Mouse (Mus musculus) forebrain, embryonic 13.5 days (tissue): Measurements from ENCODE around the gene Gm49396. TPM values are rescaled to one million over a fixed set of nuclear protein-coding genes. Genes with fewer than 3 reads are reported as not detected.
A peak's percentile ranks its signal among the peaks of the same experiment; 100 is the strongest.

ENCODE experiments used
- ATAC-seq: fragments of 200-750 bp; cut with Nextera tagmentation; 2 replicates; pipeline ENCODE4 v1.8.0; 2017
- H3K27ac ChIP-seq: fragments of 300-500 bp; sonication (generic); 2 replicates; pipeline ENCODE4 v1.5.1; 2015; ENCODE audit warnings: inconsistent platforms, mild to moderate bottlenecking, moderate library complexity
- H3K27me3 ChIP-seq: fragments of 300-500 bp; sonication (generic); 2 replicates; pipeline ENCODE4 v1.6.1; 2015; ENCODE audit warnings: mild to moderate bottlenecking, inconsistent platforms
- H3K36me3 ChIP-seq: fragments of 300-500 bp; sonication (generic); 2 replicates; pipeline ENCODE4 v1.6.1; 2015; ENCODE audit warnings: mild to moderate bottlenecking, inconsistent platforms; ENCODE audit not compliant: poor library complexity, severe bottlenecking
- H3K4me1 ChIP-seq: fragments of 300-500 bp; sonication (generic); 2 replicates; pipeline ENCODE4 v1.6.1; 2015; ENCODE audit warnings: inconsistent platforms
- H3K4me2 ChIP-seq: fragments of 300-500 bp; sonication (generic); 2 replicates; pipeline ENCODE4 v1.6.1; 2015; ENCODE audit warnings: inconsistent platforms, mild to moderate bottlenecking, moderate library complexity
- H3K4me3 ChIP-seq: fragments of 300-500 bp; sonication (generic); 2 replicates; pipeline ENCODE4 v1.5.1; 2015; ENCODE audit warnings: mild to moderate bottlenecking, inconsistent platforms
- H3K9ac ChIP-seq: fragments of 300-500 bp; sonication (generic); 2 replicates; pipeline ENCODE4 v1.6.1; 2015; ENCODE audit warnings: mild to moderate bottlenecking, inconsistent platforms
- H3K9me3 ChIP-seq: fragments of 300-500 bp; sonication (generic); replicated peaks from 2 replicates; pipeline ENCODE4 v1.6.1; 2016; ENCODE audit warnings: inconsistent platforms
- WGBS: fragments of 180-500 bp; shearing (Covaris S2); methylation state at CpG from one replicate; pipeline ENCODE4 v1.1.7; 2015; 5-methylcytosine and 5-hydroxymethylcytosine counted together
- polyA plus RNA-seq: library from polyadenylated mRNA; unstranded; fragments of >200 nt; fragmentation: Nextera tagmentation; extraction: Ambion mirVana; gene quantifications from 2 replicates; pipeline ENCODE4 v1.2.1, GENCODE M21; 2015

Gene Gm49396
- polyA plus RNA-seq, 1 experiment from 2014 or later = 20.2 TPM

DNA sequence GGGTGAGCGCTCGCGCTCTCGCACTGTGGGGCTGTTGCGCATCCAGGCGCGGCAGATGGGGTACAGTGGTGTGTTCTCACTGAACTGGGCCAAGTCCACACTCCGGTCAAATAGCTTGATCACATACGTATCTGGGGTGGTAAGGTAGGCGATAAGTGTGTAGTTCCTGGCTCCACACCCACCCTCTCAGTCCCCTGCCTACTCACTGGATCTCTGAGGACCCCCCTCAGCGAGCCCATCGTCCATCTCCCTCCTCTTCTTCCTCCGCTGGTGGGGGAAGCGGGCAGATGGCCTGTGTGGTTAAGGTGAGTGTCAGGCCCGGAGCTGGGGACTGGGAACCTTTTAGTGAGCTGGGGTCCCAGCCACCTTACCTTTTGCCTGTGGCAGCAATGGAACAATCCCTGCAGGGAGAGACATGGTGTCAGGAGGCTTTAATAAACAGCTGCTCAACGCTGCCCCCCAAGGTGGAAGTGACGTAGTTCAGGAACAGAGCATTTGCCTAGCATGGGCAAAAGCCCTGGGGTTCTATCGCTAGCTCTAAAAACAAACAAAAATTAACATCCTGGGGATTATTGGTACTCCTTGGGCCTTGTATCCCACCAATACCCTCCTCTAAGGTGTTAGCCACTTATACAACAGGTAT lies 6.1 kb upstream of the Gm49396 start:
- Histone ChIP-seq H3K4me3 (no peak overlapping the region), H3K27ac (no peak overlapping the region), H3K4me1 (peaks cover 35% of the 10 kb centered on the region), H3K9me3 (no peaks in the 10 kb centered on the region), H3K27me3 (no peaks in the 10 kb centered on the region), H3K4me2 (no peak overlapping the region), H3K9ac (no peak overlapping the region), H3K36me3 (peaks cover 42% of the 10 kb centered on the region)
- ATAC-seq = no peak
- 89% methylated on average over 18 of the region's 18 CpGs for WGBS

- Histone ChIP-seq H3K9ac (peak overlapping the region; percentile 83; the same call in 1 of the 2 replicates), H3K4me3 (peak overlapping the region; percentile 70), H3K27me3 (no peaks in the 10 kb centered on the region), H3K4me1 (peaks cover 34% of the 10 kb centered on the region), H3K36me3 (peaks cover 42% of the 10 kb centered on the region), H3K9me3 (no peaks in the 10 kb centered on the region), H3K4me2 (peak overlapping the region; percentile 97), H3K27ac (no peak overlapping the region)
- 90% methylated on average over 13 of the region's 13 CpGs for WGBS
- no peak for ATAC-seq
Observed at GRCm38 (mm10) chr7:30557901-30558514, 5.1 kb upstream of the Gm49396 start.

GRCm38 (mm10) chr7:30558656-30559442 lies 4.3 kb upstream of the Gm49396 start:
- 18% methylated on average over 12 of the region's 12 CpGs for WGBS
- Histone ChIP-seq H3K4me2 (peak overlapping the region; percentile 97), H3K36me3 (peaks cover 40% of the 10 kb centered on the region), H3K9me3 (no peaks in the 10 kb centered on the region), H3K27ac (peak overlapping the region; percentile 16; the same call in 1 of the 2 replicates), H3K27me3 (no peaks in the 10 kb centered on the region), H3K4me1 (peaks cover 29% of the 10 kb centered on the region), H3K9ac (peak overlapping the region; percentile 83), H3K4me3 (peak overlapping the region; percentile 70)
- ATAC-seq = peak; percentile 0; the same call in 1 of the 2 replicates

GRCm38 (mm10) chr7:30559443-30559954 lies 3.6 kb upstream of the Gm49396 start, which contains the start of gene Lin37:
TSS of gene Lin37 (minus strand) at chr7:30559838.
- peaks cover 34% of the 10 kb centered on the region for H3K36me3 ChIP-seq
- no peaks in the 10 kb centered on the region for H3K27me3 ChIP-seq
- ATAC-seq = peak; percentile 88
- peaks cover 36% of the 10 kb centered on the region for H3K4me1 ChIP-seq
- 1% methylated on average over 20 of the region's 20 CpGs for WGBS
- peak within 1 kb of the TSS; percentile 83 for H3K9ac ChIP-seq
- H3K4me3 ChIP-seq = peak within 1 kb of the TSS; percentile 70
- H3K27ac ChIP-seq = peak within 1 kb of the TSS; percentile 31
- peak within 1 kb of the TSS; percentile 97 for H3K4me2 ChIP-seq
- no peaks in the 10 kb centered on the region for H3K9me3 ChIP-seq

GRCm38 (mm10) chr7:30560296-30560695 lies 2.8 kb upstream of the Gm49396 start:
- 56% methylated on average over 2 of the region's 2 CpGs for WGBS
- peak overlapping the region; percentile 31; the same call in 1 of the 2 replicates for H3K27ac ChIP-seq
- peaks cover 34% of the 10 kb centered on the region for H3K36me3 ChIP-seq
- no peak for ATAC-seq
- peaks cover 37% of the 10 kb centered on the region for H3K4me1 ChIP-seq
- peak overlapping the region; percentile 97 for H3K4me2 ChIP-seq
- no peaks in the 10 kb centered on the region for H3K27me3 ChIP-seq
- H3K9ac ChIP-seq = no peak overlapping the region
- no peak overlapping the region for H3K4me3 ChIP-seq
- no peaks in the 10 kb centered on the region for H3K9me3 ChIP-seq

GRCm38 (mm10) chr7:30562526-30563116 lies 523 bp upstream of the Gm49396 start:
- H3K4me1 ChIP-seq = peaks cover 37% of the 10 kb centered on the region
- peak overlapping the region; percentile 75 for H3K4me3 ChIP-seq
- H3K9ac ChIP-seq = peak overlapping the region; percentile 85
- ATAC-seq = peak; percentile 19; the same call in 1 of the 2 replicates
- WGBS = 2% methylated on average over 27 of the region's 27 CpGs
- peak overlapping the region; percentile 63 for H3K27ac ChIP-seq
- H3K9me3 ChIP-seq = no peaks in the 10 kb centered on the region
- H3K27me3 ChIP-seq = no peaks in the 10 kb centered on the region
- H3K4me2 ChIP-seq = peak overlapping the region; percentile 89
- H3K36me3 ChIP-seq = peaks cover 34% of the 10 kb centered on the region

DNA sequence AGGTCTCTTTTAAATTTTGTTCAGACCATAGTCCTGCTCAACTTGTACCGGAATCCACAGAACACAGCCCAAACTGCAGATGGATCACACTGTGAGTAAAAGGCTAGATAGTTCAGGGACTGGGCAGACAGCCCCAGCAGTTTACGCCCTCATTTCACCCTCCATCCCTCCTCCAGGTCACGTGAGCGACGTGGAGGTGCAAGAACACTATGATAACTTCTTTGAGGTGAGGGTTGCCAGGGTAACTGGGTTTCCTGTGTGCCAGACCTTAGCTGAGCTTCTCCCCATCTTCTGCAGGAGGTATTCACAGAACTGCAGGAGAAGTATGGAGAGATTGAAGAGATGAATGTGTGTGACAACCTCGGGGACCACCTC lies 749 bp downstream of the Gm49396 start:
- Histone ChIP-seq H3K27me3 (no peaks in the 10 kb centered on the region), H3K4me1 (peaks cover 26% of the 10 kb centered on the region), H3K9ac (peak overlapping the region; percentile 85), H3K4me3 (peak overlapping the region; percentile 75), H3K36me3 (peaks cover 42% of the 10 kb centered on the region), H3K4me2 (peak overlapping the region; percentile 89), H3K27ac (0 out of 2 replicates have a peak overlapping the region, but pooled peaks have one; percentile 85), H3K9me3 (no peaks in the 10 kb centered on the region)
- 24% methylated on average over 6 of the region's 6 CpGs for WGBS
- ATAC-seq = no peak

GRCm38 (mm10) chr7:30564970-30565571 lies 1.9 kb downstream of the Gm49396 start, which contains the start of gene Igflr1:
TSS of gene Igflr1 (plus strand) at chr7:30565427.
- H3K9me3 ChIP-seq = no peaks in the 10 kb centered on the region
- H3K4me3 ChIP-seq = no peak within 1 kb of the TSS
- H3K4me2 ChIP-seq = peak within 1 kb of the TSS; percentile 89
- no peak within 1 kb of the TSS for H3K27ac ChIP-seq
- H3K27me3 ChIP-seq = no peaks in the 10 kb centered on the region
- peaks cover 54% of the 10 kb centered on the region for H3K36me3 ChIP-seq
- H3K4me1 ChIP-seq = peaks cover 20% of the 10 kb centered on the region
- 95% methylated on average over 12 of the region's 12 CpGs for WGBS
- no peak within 1 kb of the TSS for H3K9ac ChIP-seq
- ATAC-seq = no peak

GRCm38 (mm10) chr7:30566033-30566432 lies 2.9 kb downstream of the Gm49396 start:
- H3K4me2 ChIP-seq = no peak overlapping the region
- WGBS = 89% methylated on average over 9 of the region's 9 CpGs
- peaks cover 63% of the 10 kb centered on the region for H3K36me3 ChIP-seq
- ATAC-seq = no peak
- H3K9me3 ChIP-seq = no peaks in the 10 kb centered on the region
- H3K27ac ChIP-seq = no peak overlapping the region
- peaks cover 17% of the 10 kb centered on the region for H3K4me1 ChIP-seq
- H3K27me3 ChIP-seq = no peaks in the 10 kb centered on the region
- H3K9ac ChIP-seq = no peak overlapping the region
- H3K4me3 ChIP-seq = no peak overlapping the region

- no peak for ATAC-seq
- Histone ChIP-seq H3K4me3 (no peak overlapping the region), H3K36me3 (peaks cover 77% of the 10 kb centered on the region), H3K9ac (no peak overlapping the region), H3K9me3 (no peaks in the 10 kb centered on the region), H3K4me2 (no peak overlapping the region), H3K27me3 (no peaks in the 10 kb centered on the region), H3K27ac (no peak overlapping the region), H3K4me1 (peaks cover 12% of the 10 kb centered on the region)
- WGBS = 94% methylated on average over 11 of the region's 11 CpGs
Observed at GRCm38 (mm10) chr7:30567555-30567954, 4.4 kb downstream of the Gm49396 start.

DNA sequence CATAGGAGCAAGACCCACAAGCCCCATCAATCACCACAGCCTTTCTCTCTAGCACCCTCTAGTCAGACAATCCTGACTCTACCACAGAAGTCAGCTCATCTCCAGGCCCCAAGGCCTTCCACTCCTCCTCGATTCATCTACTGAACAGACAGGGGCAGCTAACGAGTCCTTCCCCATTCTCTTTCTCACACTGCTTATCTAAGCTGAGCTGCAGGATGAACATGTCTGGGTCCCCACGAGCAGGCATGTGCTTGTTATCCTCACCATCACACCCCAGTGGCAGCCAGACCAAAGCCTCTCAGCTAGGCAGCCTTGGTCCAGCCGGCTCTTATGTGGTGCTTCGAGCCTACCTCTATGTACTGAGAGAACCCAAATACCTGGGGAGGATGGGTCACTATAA lies 9.2 kb downstream of the Gm49396 start:
- 90% methylated on average over 5 of the region's 5 CpGs for WGBS
- no peak overlapping the region for H3K4me3 ChIP-seq

More for the DNA sequence above, 9.2 kb downstream of the Gm49396 start:
- Histone ChIP-seq H3K4me1 (no peaks in the 10 kb centered on the region), H3K27me3 (no peaks in the 10 kb centered on the region), H3K27ac (no peak overlapping the region), H3K36me3 (peaks cover 96% of the 10 kb centered on the region), H3K4me2 (no peak overlapping the region), H3K9me3 (no peaks in the 10 kb centered on the region), H3K9ac (no peak overlapping the region; the same call in 1 of the 2 replicates)
- no peak for ATAC-seq
